Mouse (Mus musculus): ENCODE data around the gene Ddx27. TPM values are rescaled to one million over a fixed set of nuclear protein-coding genes. Genes with fewer than 3 reads are reported as not detected.

Gene Ddx27
- polyA plus RNA-seq, 1 experiment from 2014 or later, result 59.4 TPM

GRCm38 (mm10) chr2:167058814-167059387, 43.9 kb downstream of the Ddx27 start:
- 0 out of 2 replicates have a peak overlapping the region, but pooled peaks have one; percentile 31 for H3K9ac ChIP-seq
- WGBS, result 54% methylated on average over 3 of the region's 3 CpGs
- peak overlapping the region; percentile 88 for H3K27ac ChIP-seq
- H3K4me1 ChIP-seq, result peaks cover 46% of the 10 kb centered on the region
- no peaks in the 10 kb centered on the region for H3K9me3 ChIP-seq (replicated peaks)
- H3K4me3 ChIP-seq (replicated peaks), result no peak overlapping the region
- peak overlapping the region; percentile 25 for H3K4me2 ChIP-seq
- H3K36me3 ChIP-seq, result peaks cover 45% of the 10 kb centered on the region
- H3K27me3 ChIP-seq, result no peaks in the 10 kb centered on the region
- ATAC-seq (replicated peaks; ENCODE audit: low FRiP score), result no peak

DNA sequence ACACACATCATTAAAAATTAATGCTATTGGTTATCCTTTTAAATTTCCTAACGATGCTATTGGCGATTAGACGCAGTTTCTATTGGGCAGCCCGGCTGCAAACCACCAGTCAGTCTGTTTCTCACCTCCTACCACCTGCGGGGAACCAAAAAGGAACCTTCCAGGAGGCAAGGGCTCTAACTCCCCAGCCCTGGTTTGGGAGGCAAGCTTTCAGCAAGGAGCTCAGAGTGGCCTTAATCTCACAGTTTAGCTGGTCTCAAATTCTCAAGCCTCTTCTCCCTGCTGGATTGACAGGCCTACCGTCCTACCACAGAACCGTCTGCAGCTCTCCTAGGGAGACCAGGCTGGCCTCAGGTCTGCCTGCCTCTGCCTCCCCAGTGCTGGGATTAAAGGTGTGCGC, 44.5 kb downstream of the Ddx27 start:
- H3K4me1 ChIP-seq, result peaks cover 45% of the 10 kb centered on the region
- peak overlapping the region; percentile 79 for H3K4me2 ChIP-seq
- peak overlapping the region; percentile 19 for H3K4me3 ChIP-seq (replicated peaks)
- peaks cover 41% of the 10 kb centered on the region for H3K36me3 ChIP-seq
- 60% methylated on average over 8 of the region's 8 CpGs for WGBS
- H3K27ac ChIP-seq, result peak overlapping the region; percentile 88
- no peaks in the 10 kb centered on the region for H3K27me3 ChIP-seq
- H3K9me3 ChIP-seq (replicated peaks), result no peaks in the 10 kb centered on the region
- peak overlapping the region; percentile 31; the same call in 1 of the 2 replicates for H3K9ac ChIP-seq
- no peak for ATAC-seq (replicated peaks; ENCODE audit: low FRiP score)

DNA sequence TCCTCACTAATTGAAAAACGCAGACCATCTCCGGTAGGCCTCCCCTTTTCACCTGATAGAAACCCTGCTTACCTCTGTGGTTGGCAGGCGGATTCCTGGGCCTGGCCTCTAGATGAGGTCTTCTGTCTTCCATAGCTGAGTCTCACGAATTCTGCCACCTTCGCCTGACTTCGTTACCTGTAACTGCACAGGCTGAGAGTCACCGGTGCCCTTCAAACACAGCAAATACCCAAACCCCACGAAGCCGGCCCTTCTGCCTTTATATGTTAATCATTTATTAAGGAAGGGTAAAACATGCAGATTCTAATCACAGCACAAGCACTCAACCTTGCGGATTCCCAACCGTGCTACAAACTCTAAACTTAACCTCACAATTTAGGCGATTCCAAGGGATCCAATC, 45.0 kb downstream of the Ddx27 start:
- peaks cover 46% of the 10 kb centered on the region for H3K4me1 ChIP-seq
- peak overlapping the region; percentile 79 for H3K4me2 ChIP-seq
- no peaks in the 10 kb centered on the region for H3K27me3 ChIP-seq
- ATAC-seq (replicated peaks; ENCODE audit: low FRiP score), result no peak
- no peaks in the 10 kb centered on the region for H3K9me3 ChIP-seq (replicated peaks)
- peak overlapping the region; percentile 31; the same call in 1 of the 2 replicates for H3K9ac ChIP-seq
- peak overlapping the region; percentile 88 for H3K27ac ChIP-seq
- H3K36me3 ChIP-seq, result peaks cover 41% of the 10 kb centered on the region
- peak overlapping the region; percentile 19 for H3K4me3 ChIP-seq (replicated peaks)
- WGBS, result 58% methylated on average over 12 of the region's 12 CpGs

- H3K9ac ChIP-seq, result peak overlapping the region; percentile 91
- WGBS, result 53% methylated on average over 3 of the region's 3 CpGs
These were observed 45.4 kb downstream of the Ddx27 start for GRCm38 (mm10) chr2:167060360-167060759.

GRCm38 (mm10) chr2:167060761-167061160, 45.8 kb downstream of the Ddx27 start:
- no peaks in the 10 kb centered on the region for H3K9me3 ChIP-seq (replicated peaks)
- no peak for ATAC-seq (replicated peaks; ENCODE audit: low FRiP score)
- peaks cover 41% of the 10 kb centered on the region for H3K36me3 ChIP-seq
- no peaks in the 10 kb centered on the region for H3K27me3 ChIP-seq
- H3K4me1 ChIP-seq, result peaks cover 54% of the 10 kb centered on the region
- peak overlapping the region; percentile 91 for H3K9ac ChIP-seq
- peak overlapping the region; percentile 17 for H3K4me3 ChIP-seq (replicated peaks)
- peak overlapping the region; percentile 79 for H3K4me2 ChIP-seq
- peak overlapping the region; percentile 88 for H3K27ac ChIP-seq

More at GRCm38 (mm10) chr2:167060360-167060759, 45.4 kb downstream of the Ddx27 start:
- peak overlapping the region; percentile 88 for H3K27ac ChIP-seq
- peak overlapping the region; percentile 17 for H3K4me3 ChIP-seq (replicated peaks)
- H3K9me3 ChIP-seq (replicated peaks), result no peaks in the 10 kb centered on the region
- H3K36me3 ChIP-seq, result peaks cover 41% of the 10 kb centered on the region
- H3K4me2 ChIP-seq, result peak overlapping the region; percentile 79
- no peaks in the 10 kb centered on the region for H3K27me3 ChIP-seq
- peaks cover 50% of the 10 kb centered on the region for H3K4me1 ChIP-seq
- no peak for ATAC-seq (replicated peaks; ENCODE audit: low FRiP score)

GRCm38 (mm10) chr2:167061381-167062034, 46.5 kb downstream of the Ddx27 start:
- H3K9me3 ChIP-seq (replicated peaks), result no peaks in the 10 kb centered on the region
- H3K36me3 ChIP-seq, result peaks cover 41% of the 10 kb centered on the region
- peak overlapping the region; percentile 88 for H3K27ac ChIP-seq
- peak overlapping the region; percentile 79 for H3K4me2 ChIP-seq
- peak overlapping the region; percentile 91 for H3K9ac ChIP-seq
- H3K4me1 ChIP-seq, result peaks cover 57% of the 10 kb centered on the region
- peak overlapping the region; percentile 79 for H3K4me3 ChIP-seq (replicated peaks)
- H3K27me3 ChIP-seq, result no peaks in the 10 kb centered on the region
- 12% methylated on average over 11 of the region's 11 CpGs for WGBS
- ATAC-seq (replicated peaks; ENCODE audit: low FRiP score), result no peak

GRCm38 (mm10) chr2:167062497-167062911, 47.5 kb downstream of the Ddx27 start:
- Histone ChIP-seq H3K4me3 (replicated peaks) (peak overlapping the region; percentile 79), H3K27ac (peak overlapping the region; percentile 96), H3K9me3 (replicated peaks) (no peaks in the 10 kb centered on the region), H3K4me2 (peak overlapping the region; percentile 79), H3K36me3 (peaks cover 37% of the 10 kb centered on the region), H3K27me3 (no peaks in the 10 kb centered on the region), H3K9ac (peak overlapping the region; percentile 91), H3K4me1 (peaks cover 62% of the 10 kb centered on the region)
- peak; percentile 95 for ATAC-seq (replicated peaks; ENCODE audit: low FRiP score)
- under 1% methylated on average over 53 of the region's 60 CpGs for WGBS

DNA sequence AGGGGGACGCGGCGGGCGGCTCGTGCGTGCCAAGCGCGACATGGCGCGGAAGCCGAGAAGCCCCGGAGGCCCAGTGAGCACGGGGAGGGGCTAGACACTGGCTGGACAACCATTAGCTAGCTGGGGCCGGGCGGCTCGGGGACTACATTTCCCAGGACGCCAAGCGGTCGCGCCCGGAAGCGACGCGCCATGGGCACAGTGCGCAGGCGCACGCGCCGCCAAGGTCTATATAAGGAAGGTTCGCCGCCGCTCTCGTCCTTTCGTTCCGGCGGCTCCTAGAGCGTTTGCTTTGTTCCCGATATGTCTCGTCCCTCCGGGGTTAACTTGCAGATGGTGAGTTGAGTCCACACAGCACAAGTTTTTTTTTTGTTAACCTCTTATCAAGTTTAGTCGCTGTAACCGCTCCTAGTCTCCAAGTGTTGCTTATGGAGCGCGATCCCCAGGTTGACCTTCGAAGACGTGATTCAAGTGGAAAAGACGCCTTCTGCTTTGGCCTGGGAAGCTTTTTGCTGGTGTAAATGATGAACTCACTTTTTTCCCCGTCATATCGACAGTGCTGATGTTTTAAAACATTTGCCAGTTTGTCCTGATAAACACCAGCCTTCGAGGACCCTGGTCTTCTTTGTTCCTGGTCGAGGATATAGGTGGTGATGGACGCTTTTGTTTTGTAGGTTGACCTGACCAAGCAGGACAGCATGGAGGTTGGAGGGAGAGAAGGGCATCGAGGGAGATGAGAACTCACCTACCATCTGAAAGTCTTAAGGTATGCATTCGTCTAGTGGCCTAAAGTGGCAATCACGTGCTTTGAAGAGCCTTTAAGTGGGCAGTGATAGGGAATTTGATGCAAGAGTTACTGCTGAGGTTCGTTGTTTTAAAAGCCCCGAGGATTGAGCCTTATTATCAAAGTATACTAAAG, 48.2 kb downstream of the Ddx27 start, which contains the start of gene Znfx1:
Gene Znfx1 (minus strand): TSS at position 51 of the 916 bp plus-strand sequence.
- WGBS, result under 1% methylated on average over 57 of the region's 57 CpGs
- peak; percentile 94 for ATAC-seq (replicated peaks; ENCODE audit: low FRiP score)
- peaks cover 55% of the 10 kb centered on the region for H3K4me1 ChIP-seq
- peak within 1 kb of the TSS; percentile 79 for H3K4me2 ChIP-seq
- peak within 1 kb of the TSS; percentile 96 for H3K27ac ChIP-seq
- no peaks in the 10 kb centered on the region for H3K9me3 ChIP-seq (replicated peaks)
- peak within 1 kb of the TSS; percentile 91 for H3K9ac ChIP-seq
- H3K27me3 ChIP-seq, result no peaks in the 10 kb centered on the region
- H3K36me3 ChIP-seq, result peaks cover 33% of the 10 kb centered on the region
- peak within 1 kb of the TSS; percentile 79 for H3K4me3 ChIP-seq (replicated peaks)

GRCm38 (mm10) chr2:167063906-167064496, 49.0 kb downstream of the Ddx27 start:
- 1% methylated on average over 7 of the region's 7 CpGs for WGBS
- Histone ChIP-seq H3K4me1 (peaks cover 48% of the 10 kb centered on the region), H3K4me3 (replicated peaks) (peak overlapping the region; percentile 79), H3K27me3 (no peaks in the 10 kb centered on the region), H3K9ac (peak overlapping the region; percentile 91), H3K36me3 (peaks cover 30% of the 10 kb centered on the region), H3K27ac (peak overlapping the region; percentile 96), H3K9me3 (replicated peaks) (no peaks in the 10 kb centered on the region), H3K4me2 (peak overlapping the region; percentile 79)
- ATAC-seq (replicated peaks; ENCODE audit: low FRiP score), result no peak

DNA sequence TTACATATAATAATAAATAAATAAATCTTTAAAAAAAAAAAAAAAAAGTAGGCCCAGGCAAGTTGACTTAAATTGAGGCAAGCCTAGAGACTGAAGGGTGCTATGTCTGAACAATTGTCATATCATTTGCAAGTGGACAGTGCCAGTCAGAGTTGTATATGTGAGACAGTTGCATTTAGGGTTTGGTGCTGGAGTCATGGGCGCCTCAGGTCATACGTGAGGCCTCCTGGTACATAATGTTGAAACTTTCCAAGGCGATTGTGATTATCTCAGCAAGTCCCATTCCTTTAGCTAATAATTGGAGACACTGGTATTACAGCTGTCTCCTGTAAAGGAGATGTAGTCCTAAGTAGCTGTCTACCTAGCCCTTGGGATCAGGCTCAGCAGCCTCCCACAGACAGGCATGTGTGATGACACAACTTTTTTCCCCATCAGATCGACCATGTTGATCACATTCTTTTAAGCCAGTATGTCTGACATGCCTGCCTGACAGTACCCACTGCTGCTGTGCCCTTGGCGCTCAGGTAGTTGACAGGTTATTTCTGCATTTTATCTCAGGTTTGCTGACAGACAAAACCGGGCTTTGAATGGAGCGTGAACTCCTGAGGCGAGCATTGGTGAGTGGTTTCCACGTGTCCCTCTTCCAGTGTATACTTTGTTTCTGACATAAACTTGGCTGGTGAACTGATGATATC, 49.8 kb downstream of the Ddx27 start:
- 23% methylated on average over 9 of the region's 9 CpGs for WGBS
- ATAC-seq (replicated peaks; ENCODE audit: low FRiP score), result no peak
- peak overlapping the region; percentile 96 for H3K27ac ChIP-seq

GRCm38 (mm10) chr2:167066031-167066430, 51.0 kb downstream of the Ddx27 start:
- Histone ChIP-seq H3K9ac (peak overlapping the region; percentile 23; the same call in 1 of the 2 replicates), H3K36me3 (peaks cover 26% of the 10 kb centered on the region), H3K4me1 (peaks cover 35% of the 10 kb centered on the region), H3K27ac (peak overlapping the region; percentile 54), H3K27me3 (no peaks in the 10 kb centered on the region), H3K9me3 (replicated peaks) (no peaks in the 10 kb centered on the region), H3K4me2 (peak overlapping the region; percentile 79; the same call in 1 of the 2 replicates), H3K4me3 (replicated peaks) (peak overlapping the region; percentile 79; the same call in 1 of the 2 replicates)
- ATAC-seq (replicated peaks; ENCODE audit: low FRiP score), result no peak
- 62% methylated on average over 1 of the region's 1 CpGs for WGBS

More for the DNA sequence above, 49.8 kb downstream of the Ddx27 start:
- Histone ChIP-seq H3K4me2 (peak overlapping the region; percentile 79), H3K36me3 (peaks cover 26% of the 10 kb centered on the region), H3K9me3 (replicated peaks) (no peaks in the 10 kb centered on the region), H3K27me3 (no peaks in the 10 kb centered on the region), H3K9ac (peak overlapping the region; percentile 91), H3K4me1 (peaks cover 43% of the 10 kb centered on the region), H3K4me3 (replicated peaks) (peak overlapping the region; percentile 79)

All from kidney, embryonic 15.5 days (tissue).